Mouse (Mus musculus) left cerebral cortex, postnatal 25 days (tissue): Measurements from ENCODE around the gene Itpr2. TPM values are rescaled to one million over a fixed set of nuclear protein-coding genes. Genes with fewer than 3 reads are reported as not detected.

Experiments
- DNase-seq, 2 experiments: peaks; one replicate each; pipeline ENCODE4 v3.0.0; 2022; ENCODE audit warnings: low spot score in 2 of 2, mixed read lengths in 1 of 2
- intact Hi-C: fragments of 180-260 bp; cut with DNase I; formaldehyde crosslinking; loops from one replicate; pipeline ENCODE4 v1.15.1; 2025
- total RNA-seq, 2 experiments: library from RNA; stranded (reverse); gene quantifications; 2 replicates each; pipeline ENCODE4 v1.2.3; 2021

Gene Itpr2
- total RNA-seq, 2 experiments from 2014 or later, result 12.0 to 16.1 TPM

DNA sequence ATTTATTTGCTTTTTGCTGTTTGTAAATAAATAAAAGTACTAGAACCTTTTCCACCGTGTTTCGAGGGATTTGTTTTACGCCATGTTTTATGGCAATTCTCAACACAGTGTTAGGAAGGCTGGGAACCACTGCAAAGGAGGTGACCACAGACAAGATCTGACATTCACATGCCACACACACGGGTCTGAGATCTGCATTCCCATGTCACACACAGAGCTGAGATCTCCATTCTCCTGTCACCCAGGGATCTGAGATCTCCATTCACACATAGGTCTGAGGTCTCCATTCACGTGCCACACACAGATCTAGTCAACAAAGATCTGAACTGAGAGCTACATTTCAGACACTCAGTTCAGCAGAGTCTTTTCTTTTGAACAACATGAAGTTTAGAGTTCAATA is 282.0 kb downstream of the Itpr2 start:
- intact Hi-C loops, result no loop called here

GRCm38 (mm10) chr6:146219534-146219933 is 282.5 kb downstream of the Itpr2 start:
- DNase-seq, result no peak
- intact Hi-C loops, result no loop called here

More for the DNA sequence above, 282.0 kb downstream of the Itpr2 start:
- no peak for DNase-seq

DNA sequence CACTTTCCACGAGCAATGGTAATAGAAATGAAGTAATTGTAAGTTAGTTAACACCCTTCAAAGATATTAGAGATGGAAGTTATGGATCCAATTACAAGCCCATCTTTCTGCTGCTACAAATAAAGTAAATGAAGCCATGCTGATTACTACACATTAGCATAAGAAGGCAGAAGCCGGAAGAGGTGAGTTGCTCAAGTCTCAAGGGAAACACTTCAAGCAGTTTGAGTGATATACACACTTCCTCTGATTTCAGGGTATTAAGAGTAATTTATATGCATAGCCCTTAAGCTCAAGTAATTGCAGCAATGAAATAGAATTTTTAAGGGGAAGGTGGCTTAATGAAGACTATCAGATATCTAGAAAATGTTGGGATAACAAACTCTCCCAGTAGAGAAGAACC is 286.7 kb downstream of the Itpr2 start:
- DNase-seq, result no peak
- intact Hi-C loops, result no loop called here

- DNase-seq, result no peak
- intact Hi-C loops, result no loop called here
These were observed 289.7 kb downstream of the Itpr2 start for GRCm38 (mm10) chr6:146212339-146212738.

DNA sequence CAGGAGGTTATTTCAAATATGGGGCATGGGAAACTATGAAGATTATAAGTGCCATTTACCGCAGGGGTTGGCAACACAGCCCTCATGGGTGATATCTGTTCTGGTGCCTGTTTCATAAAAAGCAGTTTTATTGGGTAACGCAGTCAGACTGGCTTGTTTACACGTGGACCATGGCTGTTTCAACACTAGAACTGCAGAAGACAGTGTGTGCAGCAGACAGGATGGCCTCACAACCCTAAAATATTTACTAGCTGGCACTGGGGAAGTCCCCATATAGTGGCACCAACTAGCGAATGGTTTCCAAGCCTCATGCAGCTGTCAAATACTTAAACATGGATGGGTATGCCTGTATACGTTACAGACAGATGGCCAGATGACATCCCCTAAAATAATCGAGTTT is 290.8 kb downstream of the Itpr2 start:
- intact Hi-C loops, result no loop called here
- DNase-seq, result no peak

DNA sequence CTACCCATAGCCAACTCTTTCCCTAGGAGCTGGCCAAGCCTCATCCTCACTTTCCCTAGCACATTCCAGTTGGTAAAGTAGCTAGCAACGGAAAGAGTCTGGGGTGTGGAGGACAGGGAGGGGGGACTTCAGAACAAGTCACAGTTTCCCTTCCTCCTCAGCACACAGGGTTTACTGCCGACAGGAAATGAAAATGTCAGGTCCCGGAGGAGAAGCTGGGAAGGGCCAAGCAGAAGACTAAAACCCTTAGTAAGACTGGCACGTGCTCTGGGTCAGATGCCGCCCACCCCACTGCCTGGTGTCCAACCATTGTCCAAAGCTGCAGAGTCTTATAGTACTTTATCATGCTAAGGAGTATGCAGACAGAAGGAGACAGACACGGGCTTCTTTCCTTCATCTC is 293.0 kb downstream of the Itpr2 start:
- intact Hi-C loops, result no loop called here
- DNase-seq, result no peak

DNA sequence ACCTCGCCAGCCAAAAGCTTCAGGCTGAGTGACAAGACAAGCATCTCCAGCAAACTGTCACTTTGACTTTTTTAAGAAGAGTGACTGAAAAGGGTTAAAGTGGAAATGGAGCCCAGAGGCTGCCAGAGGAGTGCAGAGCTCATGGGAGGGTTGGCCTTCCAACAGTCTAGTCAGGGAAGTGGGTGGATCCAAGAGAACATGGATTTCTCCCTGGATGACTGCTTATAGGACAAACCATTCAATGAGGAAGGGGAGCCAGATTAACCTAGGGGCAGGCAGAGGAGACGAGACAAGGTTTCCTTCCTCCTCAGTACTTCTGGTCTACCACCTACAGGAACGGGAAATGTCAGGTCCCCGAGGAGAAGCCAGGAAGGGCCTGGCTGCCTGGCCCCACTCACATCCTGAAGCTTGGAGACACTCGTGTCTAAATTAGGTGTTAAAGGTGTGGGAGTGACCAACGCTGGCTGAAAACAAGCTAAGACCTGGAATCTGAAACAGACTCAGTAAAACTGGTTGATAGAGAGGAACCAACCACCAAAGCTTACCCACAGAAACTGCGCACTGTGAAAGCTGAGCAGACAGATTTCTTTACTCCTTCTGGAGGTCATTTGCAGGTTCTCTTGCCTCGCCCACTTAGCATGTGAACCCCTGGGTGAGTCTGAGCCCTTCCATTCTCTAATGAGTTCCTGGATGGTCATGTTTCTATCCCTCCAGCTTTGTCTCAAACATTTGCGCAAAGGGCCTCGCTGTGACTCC is 294.6 kb downstream of the Itpr2 start:
- no peak for DNase-seq
- intact Hi-C loops, result no loop called here

DNA sequence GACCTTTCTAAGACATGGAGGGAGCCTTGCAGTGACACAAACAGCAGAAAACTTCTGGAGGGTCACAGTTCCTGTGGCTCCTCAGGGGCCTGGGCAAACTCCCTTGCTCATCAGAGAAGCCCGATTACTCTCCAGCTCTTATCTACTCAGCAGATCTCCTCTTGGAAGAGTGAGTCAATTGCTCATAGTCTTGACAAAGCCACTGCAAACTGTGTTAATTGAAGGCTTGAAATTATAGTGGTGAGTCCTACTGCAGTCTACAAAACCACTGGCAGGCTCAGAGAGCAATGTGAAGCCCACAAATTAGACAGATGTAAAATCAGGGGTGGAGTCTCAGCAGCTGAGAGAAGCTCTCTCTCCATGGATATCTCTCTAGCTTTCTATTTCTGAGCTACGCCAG is 296.9 kb downstream of the Itpr2 start:
- intact Hi-C loops, result no loop called here
- DNase-seq, result no peak

GRCm38 (mm10) chr6:146204470-146204869 is 297.6 kb downstream of the Itpr2 start:
- DNase-seq, result no peak
- intact Hi-C loops, result no loop called here

GRCm38 (mm10) chr6:146197868-146198379 is 304.1 kb downstream of the Itpr2 start:
- DNase-seq, result no peak
- intact Hi-C loops, result no loop called here

DNA sequence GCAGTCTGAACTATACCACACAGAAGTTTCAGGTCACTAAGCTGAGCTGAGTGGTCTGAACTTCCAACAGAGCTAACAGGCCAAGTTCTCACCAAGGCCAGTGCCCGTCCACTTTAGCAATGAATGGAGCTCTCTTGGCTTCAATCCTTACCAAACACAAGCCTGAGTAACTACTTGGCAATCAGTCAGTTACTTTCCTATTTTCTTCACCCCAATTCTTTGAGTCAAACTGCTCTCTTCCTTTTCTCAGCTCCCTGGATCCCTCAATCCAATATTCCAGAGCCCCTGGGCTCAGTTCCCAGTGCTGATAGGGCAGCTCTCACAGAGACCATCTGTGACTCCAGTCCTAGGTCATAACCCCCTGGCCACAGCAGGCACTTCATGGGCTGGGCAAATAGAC is 305.3 kb downstream of the Itpr2 start:
- intact Hi-C loops, result no loop called here
- DNase-seq, result no peak

DNA sequence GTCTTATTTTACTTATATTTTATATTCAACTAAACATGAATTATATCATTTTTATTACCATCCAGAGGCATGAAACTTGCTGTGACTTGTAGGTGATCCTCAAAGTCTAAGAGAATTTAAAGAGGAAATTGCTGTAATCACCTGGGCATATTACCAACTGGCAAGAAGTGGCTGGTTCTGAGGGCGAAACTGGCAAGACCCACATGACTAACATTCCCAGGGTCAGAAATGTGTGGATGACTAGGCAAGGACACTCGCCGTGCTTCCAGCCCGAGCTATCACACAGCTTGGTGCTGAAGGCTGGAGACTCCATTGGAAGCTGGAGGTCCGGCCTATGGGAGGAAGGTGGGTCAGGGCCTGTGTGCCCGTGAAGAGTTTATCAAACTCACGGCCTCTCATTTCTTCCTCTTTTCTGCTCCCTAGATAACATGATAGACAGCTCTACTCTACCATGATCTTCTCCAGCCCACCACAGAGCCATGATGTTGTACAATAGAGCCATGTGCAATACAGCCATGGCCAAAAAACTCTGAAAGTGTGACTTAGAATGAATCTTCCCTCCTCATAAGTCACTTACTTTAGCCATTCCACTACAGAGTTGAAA is 306.1 kb downstream of the Itpr2 start:
- intact Hi-C loops, result no loop called here
- no peak for DNase-seq

DNA sequence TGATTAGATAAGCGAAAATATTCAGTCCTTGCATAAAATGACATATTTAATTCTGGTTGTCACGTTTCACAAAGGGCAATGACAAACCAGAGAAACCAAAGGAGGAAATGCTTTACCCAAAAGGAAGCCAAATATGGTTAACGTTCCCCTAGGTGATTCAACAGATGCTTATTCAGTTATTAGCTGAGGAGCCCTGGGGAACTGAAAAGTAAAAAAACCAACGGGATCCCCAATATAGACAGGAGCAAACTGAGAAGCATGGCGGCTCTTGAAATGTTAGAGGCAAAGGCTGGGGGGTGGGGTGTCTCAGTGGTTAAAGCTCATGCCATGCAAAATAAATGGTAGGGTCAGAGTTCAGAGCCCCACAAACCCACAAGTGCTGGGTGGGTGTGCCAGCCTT is 310.1 kb downstream of the Itpr2 start:
- intact Hi-C loops, result no loop called here
- no peak for DNase-seq

GRCm38 (mm10) chr6:146190006-146190405 is 312.0 kb downstream of the Itpr2 start:
- no peak for DNase-seq
- intact Hi-C loops, result no loop called here

DNA sequence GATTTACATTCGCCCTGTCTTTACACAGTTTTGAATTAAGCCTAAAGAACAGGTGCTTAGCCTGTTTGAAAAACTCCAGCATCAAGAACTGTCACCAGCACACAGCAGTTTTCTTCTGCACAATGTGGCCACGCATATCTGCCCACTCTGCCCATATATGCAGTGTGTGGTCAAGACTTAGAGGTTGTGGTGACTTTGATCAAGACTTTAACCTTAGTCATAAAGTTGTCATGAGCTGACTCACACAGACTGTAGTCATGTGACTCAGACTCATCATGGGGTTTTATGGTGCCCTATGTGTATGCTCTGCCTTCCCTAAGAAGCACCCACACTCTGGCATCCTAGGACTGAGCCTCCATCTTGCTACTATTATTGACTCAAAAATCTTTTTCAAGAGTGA is 316.5 kb downstream of the Itpr2 start:
- intact Hi-C loops, result no loop called here
- DNase-seq, result no peak

GRCm38 (mm10) chr6:146184771-146185170 is 317.3 kb downstream of the Itpr2 start:
- intact Hi-C loops, result no loop called here
- peak in 1 of 2 experiments; percentile 44 for DNase-seq

DNA sequence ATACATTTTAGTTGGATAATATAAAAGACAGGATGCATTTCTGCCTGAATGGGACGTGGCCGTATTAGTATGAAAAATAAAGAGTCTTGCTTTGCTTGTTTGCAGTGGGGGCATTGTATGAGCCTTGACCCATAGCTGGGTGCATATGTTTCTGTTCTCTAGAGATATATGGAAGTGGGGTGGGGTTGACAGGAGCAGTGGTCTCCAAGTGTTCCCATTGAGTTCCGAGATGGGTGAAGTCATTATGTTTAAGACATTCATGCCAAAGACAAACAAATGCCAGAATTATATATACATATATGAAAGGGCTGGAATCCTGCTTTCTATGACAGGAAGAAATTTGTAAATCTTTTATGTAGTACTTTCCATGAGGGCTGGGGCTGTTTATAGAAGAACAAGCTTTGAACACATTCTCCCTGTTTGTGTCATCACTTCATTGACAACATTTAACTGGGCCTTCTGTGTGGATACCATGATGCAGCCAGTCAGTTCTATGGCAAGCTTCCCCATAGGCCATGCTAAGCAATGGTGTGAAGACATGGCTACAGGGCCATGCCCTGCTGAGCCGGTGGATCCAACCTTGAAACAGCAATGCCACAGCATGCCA is 327.3 kb downstream of the Itpr2 start:
- intact Hi-C loops, result no loop called here
- no peak for DNase-seq

- intact Hi-C loops, result no loop called here
- DNase-seq, result peak in 1 of 2 experiments; percentile 25
These were observed 331.4 kb downstream of the Itpr2 start for GRCm38 (mm10) chr6:146170603-146171051.

DNA sequence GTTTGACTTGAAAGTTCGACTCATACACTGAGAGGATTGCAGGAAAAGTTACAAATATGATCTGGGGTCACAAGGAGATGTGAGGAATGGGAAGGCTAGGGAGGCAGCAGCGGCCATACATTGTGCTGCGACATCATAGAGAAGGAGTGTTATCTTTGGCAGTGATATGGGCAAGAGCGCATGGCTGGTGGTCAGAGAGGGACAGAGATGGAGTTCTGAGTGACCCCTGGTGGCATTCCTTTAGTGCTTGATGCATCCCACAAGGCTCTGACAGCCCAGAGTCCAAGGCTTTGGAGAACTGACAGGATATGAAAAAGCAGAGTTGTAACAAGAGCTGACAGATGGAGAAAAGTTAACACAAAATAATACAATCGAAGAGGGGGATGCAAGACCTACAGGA is 334.8 kb downstream of the Itpr2 start:
- DNase-seq, result no peak
- intact Hi-C loops, result no loop called here

GRCm38 (mm10) chr6:146159641-146160040 is 342.4 kb downstream of the Itpr2 start:
- intact Hi-C loops, result loop anchor here (5.0 kb wide), 1 partner anchor 327 kb away; no protein-coding TSS in a partner anchor
- DNase-seq, result no peak

GRCm38 (mm10) chr6:146158717-146159116 is 343.3 kb downstream of the Itpr2 start:
- intact Hi-C loops, result no loop called here
- DNase-seq, result no peak
